Mouse (Mus musculus): ENCODE results near the gene C2cd4d.

Gene C2cd4d

DNA sequence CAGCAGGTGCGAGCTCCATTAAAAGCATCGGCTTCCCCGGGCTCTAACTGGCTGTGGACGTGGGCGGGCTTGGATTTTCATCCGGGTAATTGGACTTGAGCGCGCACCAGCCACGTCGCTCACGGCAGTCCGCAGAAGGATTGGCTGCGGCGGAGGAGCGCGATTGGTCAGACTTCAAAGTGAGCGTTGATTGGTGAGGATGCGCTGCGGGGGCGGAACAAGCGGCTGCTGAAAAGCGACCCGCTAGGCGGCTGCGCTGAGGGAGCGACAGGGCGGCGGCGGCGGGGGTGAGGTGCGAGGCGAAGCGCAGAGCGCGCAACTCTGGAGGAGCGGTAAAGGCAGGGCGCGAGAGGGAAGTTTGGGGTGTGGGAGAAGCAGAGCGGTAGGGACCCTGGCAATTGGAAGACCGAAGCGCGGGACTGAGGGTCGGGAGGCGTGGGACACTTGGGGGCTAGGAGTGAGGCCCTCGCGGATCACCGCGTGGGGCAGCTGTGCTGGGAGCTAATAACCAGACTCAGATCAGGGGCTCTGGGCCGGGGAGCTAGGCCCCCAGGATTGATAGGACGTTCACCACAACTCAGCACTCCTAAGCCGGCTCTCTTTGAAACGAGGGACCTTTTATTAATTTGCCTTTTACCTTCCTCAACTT lies 50.9 kb downstream of the C2cd4d start, which contains the start of gene Tdrkh:
Gene Tdrkh, plus strand, starts transcription at position 243 of the 649 bp plus-strand sequence.
- peak; percentile 91 to 93 for DNase-seq (ENCODE audit: low spot score in 2 of 2)
